Mouse (Mus musculus): Measurements from ENCODE around the gene Lbr. TPM values are rescaled to one million over a fixed set of nuclear protein-coding genes. Genes with fewer than 3 reads are reported as not detected.

Gene Lbr
- polyA plus RNA-seq, 2 experiments = 45.0 to 112 TPM

GRCm38 (mm10) chr1:181776541-181776940, 66.3 kb downstream of the Lbr start:
- 71% methylated on average over 1 of the region's 1 CpGs for WGBS
- Histone ChIP-seq H3K4me1 (ENCODE audit: control insufficient read depth, insufficient read depth, low read length) (no peaks in the 10 kb centered on the region), H3K9me3 (ENCODE audit: control insufficient read depth, low read length) (no peaks in the 10 kb centered on the region), H3K27ac (replicated peaks; ENCODE audit: low read depth, low read length) (no peak overlapping the region), H3K36me3 (ENCODE audit: control insufficient read depth, insufficient read depth, low read length) (no peaks in the 10 kb centered on the region), H3K9ac (ENCODE audit: low read depth, low read length, severe bottlenecking) (no peak overlapping the region), H3K27me3 (ENCODE audit: control insufficient read depth, insufficient read depth, low read length) (no peaks in the 10 kb centered on the region), H3K4me3 (replicated peaks; ENCODE audit: low read length) (no peak overlapping the region), H3K4me2 (replicated peaks; ENCODE audit: low read depth, low read length, severe bottlenecking) (no peak overlapping the region)
- ATAC-seq (ENCODE audit: low FRiP score, low read depth) (no peak), DNase-seq (ENCODE audit: low spot score) (no peak)
- no peak for TF ChIP-seq POLR2A (IDR thresholded peaks at IDR 0.05; ENCODE audit: borderline replicate concordance, extremely low read depth, insufficient read depth, insufficient read length)

- 94% methylated on average over 3 of the region's 3 CpGs for WGBS
- Histone ChIP-seq H3K4me3 (replicated peaks; ENCODE audit: low read length) (no peak overlapping the region), H3K27me3 (ENCODE audit: control insufficient read depth, insufficient read depth, low read length) (no peaks in the 10 kb centered on the region), H3K4me1 (ENCODE audit: control insufficient read depth, insufficient read depth, low read length) (no peaks in the 10 kb centered on the region), H3K9me3 (ENCODE audit: control insufficient read depth, low read length) (no peaks in the 10 kb centered on the region), H3K36me3 (ENCODE audit: control insufficient read depth, insufficient read depth, low read length) (no peaks in the 10 kb centered on the region), H3K9ac (ENCODE audit: low read depth, low read length, severe bottlenecking) (no peak overlapping the region), H3K4me2 (replicated peaks; ENCODE audit: low read depth, low read length, severe bottlenecking) (no peak overlapping the region), H3K27ac (replicated peaks; ENCODE audit: low read depth, low read length) (no peak overlapping the region)
- no peak for TF ChIP-seq POLR2A (IDR thresholded peaks at IDR 0.05; ENCODE audit: borderline replicate concordance, extremely low read depth, insufficient read depth, insufficient read length)
- DNase-seq (ENCODE audit: low spot score) (no peak), ATAC-seq (ENCODE audit: low FRiP score, low read depth) (no peak)
Measured at GRCm38 (mm10) chr1:181771871-181772270, 71.0 kb downstream of the Lbr start.

- H3K27ac ChIP-seq (replicated peaks; ENCODE audit: low read depth, low read length) = no peak overlapping the region
- H3K4me1 ChIP-seq (ENCODE audit: control insufficient read depth, insufficient read depth, low read length) = no peaks in the 10 kb centered on the region
- 59% methylated on average over 14 of the region's 14 CpGs for WGBS
- DNase-seq (ENCODE audit: low spot score) (no peak), ATAC-seq (ENCODE audit: low FRiP score, low read depth) (no peak)
- no peaks in the 10 kb centered on the region for H3K36me3 ChIP-seq (ENCODE audit: control insufficient read depth, insufficient read depth, low read length)
- no peak overlapping the region for H3K9ac ChIP-seq (ENCODE audit: low read depth, low read length, severe bottlenecking)
- H3K4me2 ChIP-seq (replicated peaks; ENCODE audit: low read depth, low read length, severe bottlenecking) = no peak overlapping the region
- TF ChIP-seq POLR2A (IDR thresholded peaks at IDR 0.05; ENCODE audit: borderline replicate concordance, extremely low read depth, insufficient read depth, insufficient read length) = no peak
- H3K27me3 ChIP-seq (ENCODE audit: control insufficient read depth, insufficient read depth, low read length) = no peaks in the 10 kb centered on the region
- no peaks in the 10 kb centered on the region for H3K9me3 ChIP-seq (ENCODE audit: control insufficient read depth, low read length)
- H3K4me3 ChIP-seq (replicated peaks; ENCODE audit: low read length) = no peak overlapping the region
Measured at GRCm38 (mm10) chr1:181769392-181769791, 73.5 kb downstream of the Lbr start.

Other genes starting within 250 kb of the Lbr start
- 87.9 and 89.2 TPM in 2 replicates for gene Enah, start 176.9 kb upstream of the Lbr start, polyA plus RNA-seq (2012; rRNA removed)
- gene Enah, start 176.9 kb upstream of the Lbr start, polyA plus RNA-seq (2014; fragmentation: Nextera tagmentation; extraction: Ambion mirVana) = 29.3 and 30.7 TPM in 2 replicates

All from limb, embryonic 14.5 days (tissue).